Mouse (Mus musculus) urinary bladder, postnatal 10 days (tissue): ENCODE measurements around the gene Hint1.
A peak's percentile ranks its signal among the peaks of the same experiment; 100 is the strongest.
"Not testable (repeated sequence)": the region's sequence is repeated elsewhere in the genome, so short reads cannot be mapped to it uniquely, and the experiment has no call there.

Experiments used
- DNase-seq: peaks from one replicate; pipeline ENCODE4 v3.0.0; 2022; ENCODE audit warnings: low spot score

The Hint1 gene

DNA sequence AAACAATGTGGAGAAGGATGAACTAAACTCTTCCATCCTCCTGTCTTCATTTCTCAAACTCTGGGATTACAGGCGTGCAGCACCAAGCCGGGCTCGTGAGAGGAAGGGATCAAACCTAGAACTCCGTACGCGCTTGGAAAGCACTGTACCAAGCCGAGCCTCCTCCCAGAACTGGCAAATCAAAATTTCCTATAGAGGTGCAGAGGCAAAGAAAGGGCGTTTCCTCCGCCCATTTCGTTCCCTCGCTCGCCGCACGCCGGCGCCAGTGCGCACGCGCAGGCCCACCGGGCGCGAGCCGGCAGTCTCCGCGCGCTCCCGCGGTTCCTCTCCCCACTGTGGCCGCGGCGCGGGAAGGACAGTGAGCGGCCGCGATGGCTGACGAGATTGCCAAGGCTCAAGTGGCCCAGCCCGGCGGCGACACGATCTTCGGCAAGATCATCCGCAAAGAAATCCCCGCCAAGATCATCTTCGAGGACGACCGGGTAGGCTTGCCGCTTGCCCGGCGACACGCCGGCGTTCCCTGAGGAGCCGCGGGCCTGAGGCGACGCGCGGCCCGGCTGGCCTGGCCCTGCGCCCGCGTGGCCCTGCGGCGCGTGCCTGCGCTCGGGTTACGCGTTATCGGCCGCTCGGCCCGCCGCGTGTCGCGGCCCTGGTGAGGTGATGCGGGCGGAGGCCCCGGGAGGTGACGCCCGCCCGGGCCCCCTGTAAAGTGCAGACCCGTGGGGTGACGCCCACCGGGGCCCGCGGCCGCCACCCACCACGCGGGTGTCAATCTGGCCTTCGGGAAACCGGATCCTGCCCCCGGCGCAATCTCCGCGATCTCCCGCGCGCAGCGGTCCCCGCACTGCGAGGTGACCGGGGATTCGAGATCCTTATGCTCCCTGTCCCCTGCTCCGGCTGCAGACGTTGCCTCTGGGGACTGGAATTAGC lies at the start of gene Hint1:
Gene Hint1, plus strand, starts transcription at position 265 of the 930 bp plus-strand sequence.
- DNase-seq = peak; percentile 59

DNA sequence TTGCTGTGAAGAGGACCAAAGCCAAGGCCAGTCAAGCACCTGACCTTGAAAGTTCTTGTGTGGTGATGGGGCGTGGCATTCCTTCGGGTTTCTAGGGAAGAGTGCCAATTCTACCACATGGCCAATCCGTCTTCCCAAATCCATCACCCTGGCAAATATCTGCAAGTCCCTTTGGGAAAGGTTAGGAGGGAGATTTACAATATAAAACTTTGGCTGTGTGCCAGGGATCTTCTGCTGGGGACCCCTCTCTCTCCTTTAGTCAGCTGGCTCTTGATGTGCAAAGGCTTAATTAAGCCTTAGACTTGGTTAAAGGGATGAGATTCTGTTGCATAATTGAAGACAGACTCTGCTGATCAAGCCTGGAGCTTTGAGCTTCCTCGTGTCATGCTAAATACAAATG lies 48.7 kb upstream of the Hint1 start:
- no peak for DNase-seq

DNA sequence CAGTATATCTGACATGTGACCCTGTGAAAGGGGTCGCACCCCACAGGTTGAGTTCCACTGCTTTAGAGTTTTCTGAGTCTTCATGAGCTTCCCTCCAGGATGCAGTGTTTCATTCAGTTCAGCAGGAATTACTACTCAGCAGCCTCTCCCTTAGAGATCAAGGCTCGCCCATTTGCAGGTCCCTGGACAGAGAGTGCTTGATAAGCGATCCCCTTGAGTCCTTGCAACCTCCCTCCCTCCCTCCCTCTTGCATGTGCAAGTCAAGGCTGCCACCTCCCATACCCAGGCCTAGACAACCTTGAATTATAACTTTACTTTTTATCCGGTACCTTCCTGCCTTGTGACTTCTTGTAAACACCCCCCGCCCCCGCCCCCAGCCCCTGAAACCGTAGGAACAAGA lies 46.7 kb upstream of the Hint1 start:
- DNase-seq = no peak

DNA sequence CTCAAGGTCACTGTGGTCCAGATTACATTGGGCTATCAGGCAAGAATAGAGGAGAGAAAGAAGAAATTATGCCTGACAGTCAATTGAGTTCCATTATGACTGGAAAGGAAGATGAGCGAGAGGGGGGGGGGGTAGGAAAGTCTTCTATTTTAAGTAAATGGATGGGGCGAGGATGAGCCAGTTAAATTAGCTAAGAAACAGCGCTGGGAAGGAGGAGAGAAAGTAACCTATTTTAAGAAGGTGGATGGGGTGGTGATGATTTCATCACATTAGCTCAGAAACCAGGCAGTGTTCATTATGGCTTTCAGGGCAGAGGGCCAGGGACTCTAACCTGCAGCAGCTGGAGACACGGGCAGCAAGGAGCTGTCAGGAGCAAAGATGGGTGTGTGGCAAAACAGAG lies 42.7 kb upstream of the Hint1 start:
- no peak for DNase-seq

DNA sequence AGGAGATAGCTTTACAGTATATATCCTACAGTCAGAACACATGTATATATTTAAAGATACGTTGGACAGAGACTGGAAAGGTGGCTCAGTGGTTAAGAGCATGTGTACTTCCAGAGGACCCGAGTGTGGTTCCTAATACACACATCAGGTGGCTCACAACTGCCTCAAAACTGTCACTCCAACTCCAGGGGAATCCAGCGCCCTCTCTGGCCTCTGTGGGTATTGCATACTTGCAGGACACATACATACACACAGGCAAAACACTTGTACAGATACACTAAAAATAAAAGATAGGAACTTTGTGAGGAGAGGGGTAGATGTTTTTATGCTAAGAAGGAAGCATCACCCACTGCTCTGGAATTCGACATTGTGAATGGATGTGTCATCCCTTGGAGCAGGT lies 40.4 kb upstream of the Hint1 start:
- no peak for DNase-seq

DNA sequence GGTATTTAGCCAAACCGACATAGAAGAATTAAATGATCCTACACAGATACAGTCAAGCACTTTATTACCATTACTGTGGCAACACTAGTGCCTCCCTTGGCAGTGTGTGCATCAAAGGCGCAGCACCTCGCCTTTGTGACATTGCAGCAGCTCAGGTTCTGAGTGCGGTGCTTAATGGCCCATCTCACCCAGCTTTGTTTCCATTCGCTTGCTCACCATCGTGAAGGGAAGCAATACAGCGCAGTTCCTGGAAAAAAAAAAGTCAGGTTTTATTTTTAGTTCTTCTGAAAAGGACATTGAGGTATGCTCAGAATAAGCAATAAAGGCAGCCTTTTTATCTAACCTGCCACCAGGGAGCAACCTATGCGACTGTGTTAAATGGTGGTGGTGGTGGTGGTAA lies 39.4 kb upstream of the Hint1 start:
- DNase-seq = no peak

DNA sequence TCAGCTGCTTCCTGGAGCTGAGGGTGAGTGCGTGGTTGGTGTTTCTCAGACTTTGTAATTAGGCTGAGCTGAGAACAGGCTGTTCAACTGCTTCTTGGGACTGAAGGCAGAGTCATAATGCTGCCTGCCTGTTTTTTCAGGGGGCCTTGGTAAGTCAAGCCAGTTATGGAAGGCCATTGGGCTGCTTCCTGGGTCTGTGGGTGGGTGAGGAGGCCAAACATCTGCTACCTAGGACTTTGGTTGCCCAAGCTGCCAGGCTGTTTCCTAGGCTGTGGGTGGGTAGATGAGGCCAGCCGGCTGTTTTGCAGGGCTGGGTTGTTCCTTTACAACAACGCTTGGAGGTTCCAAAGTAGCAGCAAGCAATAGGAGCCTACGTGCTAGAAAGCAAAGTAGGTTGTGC lies 32.4 kb upstream of the Hint1 start:
- no peak for DNase-seq

DNA sequence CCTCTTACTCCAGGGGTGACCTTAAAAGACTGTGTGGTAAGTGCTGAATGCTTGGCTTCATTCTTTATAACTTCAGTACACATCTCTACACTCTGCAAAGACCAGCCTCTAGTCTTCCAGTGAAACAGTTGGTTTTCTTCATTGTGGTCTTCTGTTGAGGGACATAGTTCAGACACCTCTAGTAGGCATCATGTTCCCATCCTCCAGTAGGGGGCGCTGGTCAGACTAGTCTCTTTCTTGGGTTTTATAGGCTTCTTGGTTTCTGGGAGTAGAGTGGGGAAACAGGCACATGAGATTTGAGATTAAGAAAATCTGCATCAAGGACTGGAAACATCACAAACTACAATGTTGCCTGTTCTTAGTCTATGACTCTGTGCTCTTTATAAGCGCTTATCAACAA lies 31.6 kb upstream of the Hint1 start:
- DNase-seq = no peak

DNA sequence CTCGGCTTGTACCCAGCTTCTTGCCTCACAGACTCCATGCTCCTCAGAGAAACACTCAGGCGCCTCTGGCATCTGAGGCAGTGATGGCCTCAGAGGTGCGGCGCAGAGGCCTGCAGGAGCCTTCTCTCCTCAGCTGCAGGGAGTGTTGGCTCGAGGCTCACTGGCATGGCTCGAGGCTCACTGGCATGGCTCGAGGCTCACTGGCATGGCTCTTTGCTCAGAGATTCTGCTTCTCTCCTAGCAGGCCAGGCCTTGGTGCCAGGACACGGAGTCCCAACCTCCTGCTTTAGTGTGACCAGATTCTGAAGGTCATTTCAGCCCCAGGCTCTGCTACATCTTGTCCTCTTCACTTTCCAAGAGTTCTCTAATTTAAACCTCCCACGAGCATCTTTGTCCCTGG lies 30.1 kb upstream of the Hint1 start:
- DNase-seq = peak; percentile 38

DNA sequence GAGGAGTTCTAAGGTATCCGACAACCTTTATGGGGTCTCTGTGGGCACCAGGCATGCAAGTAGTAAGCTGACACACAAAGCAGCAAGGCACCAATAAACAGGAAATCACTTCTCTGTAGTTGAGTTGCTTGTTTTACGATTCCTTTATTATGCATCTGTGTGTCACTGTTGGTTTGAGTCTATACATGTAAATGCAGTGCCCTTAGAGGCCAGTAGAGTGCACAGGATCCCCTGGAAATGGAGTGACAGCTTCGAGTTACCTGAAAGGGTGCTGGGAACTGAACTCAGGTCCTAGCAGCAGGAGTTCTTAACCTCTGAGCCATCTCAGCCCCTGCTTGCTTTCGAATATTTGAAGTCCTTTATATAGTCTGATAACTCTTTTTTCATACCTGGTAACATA lies 26.5 kb upstream of the Hint1 start:
- DNase-seq = no peak

DNA sequence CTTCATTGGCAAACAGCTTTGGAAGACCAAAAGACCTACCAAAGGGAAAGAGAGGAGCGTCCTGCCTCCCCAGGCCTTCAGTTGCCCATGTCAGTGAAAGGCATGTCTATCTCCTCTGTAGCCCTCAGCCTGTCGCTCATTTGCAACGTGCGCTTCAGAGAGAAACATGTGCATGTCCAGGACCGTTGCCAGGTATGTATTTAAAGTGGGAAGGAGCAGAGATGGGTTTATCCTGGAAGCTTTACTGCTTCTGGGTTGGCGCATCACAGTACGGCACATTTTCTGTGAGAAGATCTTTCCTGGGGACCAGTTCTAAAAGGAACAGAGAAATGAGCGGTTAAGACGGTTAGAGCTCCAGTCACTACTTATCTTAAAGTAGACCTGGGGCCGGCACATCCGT lies 25.3 kb upstream of the Hint1 start:
- DNase-seq = no peak

DNA sequence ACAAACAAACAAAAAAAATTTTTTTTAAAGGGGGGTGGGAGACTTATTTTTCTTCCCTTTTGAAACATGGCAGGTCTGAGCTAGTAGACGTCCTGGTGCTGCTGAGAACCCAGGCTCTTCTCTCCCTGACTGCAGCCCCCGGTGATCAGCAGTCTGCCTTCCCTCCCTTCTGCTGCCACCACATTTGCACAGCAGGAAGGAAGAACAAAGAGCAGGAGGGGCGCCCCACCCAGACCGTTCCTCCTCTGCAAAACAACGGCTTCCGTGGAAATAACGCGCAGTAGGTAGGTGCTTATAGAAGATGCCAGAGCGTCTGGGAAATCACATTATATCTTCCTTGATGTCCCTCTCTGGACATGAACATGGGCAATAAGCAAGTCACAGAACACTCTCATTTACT lies 21.8 kb upstream of the Hint1 start:
- no peak for DNase-seq

DNA sequence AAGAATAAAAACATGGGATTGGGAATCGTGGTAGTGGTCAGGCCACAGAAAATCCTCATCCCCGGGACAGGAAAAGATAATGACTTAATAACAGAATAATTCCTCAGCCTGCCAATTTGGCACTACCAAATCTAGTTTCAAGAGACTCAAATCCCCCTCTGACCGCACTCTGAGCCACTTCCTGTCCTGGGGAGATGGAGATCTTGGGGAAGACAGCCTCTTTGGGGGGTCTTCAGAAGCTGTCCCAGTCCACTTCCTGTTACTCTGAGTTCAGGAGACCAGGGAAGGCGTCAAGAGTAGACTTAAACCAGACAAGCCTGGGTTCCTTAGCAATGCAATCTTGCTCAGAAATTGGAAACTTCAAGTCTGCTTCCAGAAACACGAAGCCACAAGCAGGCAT lies 21.2 kb upstream of the Hint1 start:
- no peak for DNase-seq

DNA sequence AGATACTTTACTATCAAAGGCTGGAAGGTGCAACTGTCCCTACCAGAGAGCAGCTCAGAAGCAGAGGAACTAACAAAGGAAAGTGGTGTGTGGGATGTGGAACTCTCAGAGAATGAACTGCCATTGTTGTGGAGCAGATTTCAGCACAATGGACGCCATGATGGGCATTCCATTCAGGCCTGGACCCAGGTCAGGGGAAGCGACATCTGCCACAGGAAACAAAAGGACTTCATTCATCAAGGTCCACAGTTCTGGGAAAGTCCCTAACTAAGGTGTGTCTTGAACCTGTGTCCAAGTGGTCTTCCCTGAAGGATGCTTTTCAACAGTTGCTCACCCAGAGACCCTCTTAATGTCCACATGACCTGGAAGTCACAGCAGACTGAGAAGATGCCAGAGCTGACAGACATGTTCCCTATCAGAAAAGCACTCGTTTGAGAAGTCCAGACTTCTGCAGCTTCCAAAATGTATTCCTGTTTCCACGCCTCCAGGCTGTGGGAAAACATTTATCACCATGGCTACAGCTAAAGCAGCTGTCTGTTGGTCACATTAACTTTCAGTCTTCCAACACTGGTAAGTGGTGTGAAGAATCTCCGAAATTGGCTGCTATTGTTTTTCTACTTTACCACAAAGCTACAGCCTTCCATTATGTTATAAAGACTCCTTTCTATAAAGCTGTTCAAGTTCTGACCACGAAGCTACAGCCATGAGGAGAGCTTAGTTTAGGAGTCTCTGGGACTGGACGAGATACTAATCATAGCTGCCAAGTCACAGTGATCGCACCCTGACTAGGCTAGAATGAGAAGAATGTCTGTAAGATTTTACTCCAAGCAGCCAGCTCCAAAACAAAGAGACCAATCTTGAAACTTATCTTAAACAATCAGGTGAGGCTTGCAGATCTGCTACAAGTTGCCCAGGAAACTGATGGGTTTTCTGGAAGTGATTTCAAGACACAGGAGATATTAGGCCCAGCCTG lies 20.4 kb upstream of the Hint1 start:
- DNase-seq = no peak

DNA sequence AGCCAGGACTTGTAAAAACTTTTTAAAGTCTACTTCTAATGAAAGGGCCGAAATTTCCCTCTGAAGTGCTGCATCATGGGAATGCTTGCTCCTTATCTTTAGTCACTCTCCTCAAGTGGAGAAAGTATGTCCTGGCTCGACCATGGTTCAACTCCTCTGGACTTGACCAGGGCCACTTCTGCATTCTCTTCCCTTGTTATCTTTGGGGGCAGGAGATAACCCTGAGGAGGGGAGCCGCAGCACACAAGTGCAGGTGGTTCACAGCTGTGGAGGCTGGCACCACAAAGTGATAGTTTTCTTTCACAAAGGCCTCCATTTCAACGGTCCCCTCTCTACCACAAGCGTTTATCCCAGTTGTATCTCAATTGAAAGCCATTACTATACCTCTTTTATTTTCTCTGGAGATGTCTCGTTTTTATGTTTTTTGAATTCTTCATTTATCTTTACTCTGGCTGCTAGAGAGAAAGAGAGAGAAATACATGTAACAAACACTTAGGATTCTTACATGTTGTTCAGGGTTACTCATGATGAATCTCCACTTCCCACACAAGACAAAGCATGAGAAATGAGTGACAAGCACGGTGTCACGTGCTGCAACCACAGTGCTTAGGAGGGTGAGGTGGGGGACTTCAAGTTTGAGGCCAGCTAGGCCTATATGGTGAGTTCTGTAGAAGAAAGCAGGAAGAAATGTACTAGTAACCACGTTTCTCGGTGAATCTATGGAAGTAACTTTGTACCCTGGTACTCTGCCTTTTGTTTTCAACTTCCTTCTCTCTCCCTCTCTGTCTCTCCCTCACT lies 16.0 kb upstream of the Hint1 start:
- DNase-seq = no peak

DNA sequence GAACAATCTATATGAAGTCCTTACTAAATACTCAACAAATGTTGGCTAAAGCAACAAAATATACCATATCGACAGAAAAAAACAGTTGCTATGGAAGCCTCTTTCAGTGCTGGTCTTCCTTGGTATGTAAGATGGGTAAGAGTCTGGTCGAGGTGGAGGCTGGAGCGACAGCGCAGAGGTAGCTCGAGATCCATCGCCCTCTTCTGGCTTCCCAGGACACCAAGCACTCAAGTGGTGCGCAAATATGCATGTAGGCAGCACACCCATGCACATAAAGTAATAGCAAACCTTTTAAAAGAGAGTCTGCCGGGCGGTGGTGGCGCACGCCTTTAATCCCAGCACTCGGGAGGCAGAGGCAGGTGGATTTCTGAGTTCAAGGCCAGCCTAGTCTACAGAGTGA lies 14.5 kb upstream of the Hint1 start:
- DNase-seq = no peak

DNA sequence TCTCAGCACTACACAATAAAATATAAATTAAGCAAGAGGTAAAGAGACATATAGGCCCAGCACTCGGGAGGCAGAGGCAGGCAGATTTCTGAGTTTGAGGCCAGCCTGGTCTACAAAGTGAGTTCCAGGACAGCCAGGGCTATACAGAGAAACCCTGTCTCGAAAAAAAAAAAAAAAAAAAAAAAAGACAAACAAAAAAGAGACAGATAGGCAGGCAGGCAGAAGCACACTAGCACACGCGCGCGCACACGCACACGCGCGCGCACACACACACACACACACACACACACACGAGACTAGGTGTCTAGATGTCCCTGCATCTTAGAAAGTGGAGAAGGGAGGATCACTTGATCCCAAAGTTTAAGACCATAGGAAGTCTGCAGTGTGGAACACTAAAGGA lies 7.3 kb upstream of the Hint1 start:
- not testable (repeated sequence) for DNase-seq

DNA sequence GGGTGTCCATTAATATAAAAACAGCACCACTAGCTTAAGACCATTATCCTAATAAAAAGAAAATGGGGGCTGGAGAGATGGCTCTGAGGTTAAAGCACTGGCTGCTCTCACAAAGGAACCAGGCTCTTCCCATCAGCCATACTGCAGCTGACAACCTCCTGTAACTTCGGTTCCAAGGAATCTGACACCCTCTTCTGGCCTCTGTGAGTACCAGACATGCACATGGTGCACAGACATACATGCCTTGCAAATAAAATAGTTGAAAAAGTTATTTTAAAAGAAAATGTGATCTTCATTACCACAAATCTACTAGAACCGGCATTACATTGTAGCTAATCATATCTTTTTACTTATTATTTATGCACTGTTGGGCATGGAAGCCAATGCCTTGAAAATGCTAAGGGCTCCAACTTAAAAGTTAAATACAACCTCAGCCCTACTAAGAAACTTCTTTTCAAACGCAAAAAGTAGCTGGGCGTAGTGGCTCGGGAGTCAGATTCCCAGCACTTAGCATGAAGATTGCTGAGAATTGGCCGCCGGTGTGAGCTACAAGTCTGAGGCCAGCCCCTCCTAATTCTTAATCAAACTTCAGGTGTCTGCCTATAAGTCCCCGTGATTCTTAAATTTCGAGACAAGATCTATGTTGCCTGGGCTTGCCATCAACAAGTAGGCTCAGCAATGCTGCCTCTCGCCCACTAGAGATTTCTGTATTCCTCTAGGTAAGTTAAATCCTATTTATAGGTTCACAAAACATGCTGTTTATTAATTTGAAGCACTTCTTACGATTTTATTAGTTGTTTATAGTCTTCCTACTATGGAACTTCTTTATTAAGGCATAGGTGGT lies 6.6 kb upstream of the Hint1 start:
- no peak for DNase-seq

DNA sequence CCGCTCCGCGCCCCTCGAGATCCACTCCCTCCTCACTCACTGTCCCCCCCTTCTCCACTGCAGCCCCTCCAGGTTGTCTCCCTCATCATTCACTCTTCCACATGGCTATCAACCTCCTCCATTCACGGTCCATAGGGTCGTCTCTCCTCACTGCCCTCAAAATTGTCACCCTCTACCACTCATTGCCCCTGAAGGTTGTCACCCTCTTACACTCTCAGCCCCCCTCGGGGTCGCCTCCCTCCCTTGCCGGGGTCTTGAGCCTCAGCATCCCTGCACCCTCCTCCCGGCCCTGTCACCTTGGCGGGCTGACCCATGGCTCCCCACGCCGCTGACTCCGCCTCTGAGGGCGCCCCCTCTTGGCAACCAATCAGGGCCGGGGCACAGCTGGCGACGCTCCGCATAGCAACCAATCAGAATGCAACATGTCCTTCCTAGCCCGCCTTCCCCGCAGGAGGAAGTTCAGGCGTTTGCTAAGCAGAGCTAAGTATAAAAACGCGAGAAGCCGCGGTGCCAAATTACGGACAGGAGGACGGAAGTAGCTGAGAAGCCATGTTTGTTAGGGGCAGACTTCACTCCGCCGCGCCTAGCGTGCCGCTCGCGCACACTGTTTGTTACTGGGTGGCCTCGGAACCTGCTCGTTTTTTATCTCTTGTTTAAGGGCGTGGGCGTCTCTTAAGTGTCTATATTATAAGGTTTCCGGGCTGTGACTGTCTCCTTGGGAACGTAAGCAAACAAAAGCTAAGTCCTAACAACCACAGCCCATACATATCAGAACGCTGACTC lies 5.7 kb upstream of the Hint1 start, which contains the start of gene Lyrm7:
Gene Lyrm7, minus strand, starts transcription at position 661 of the 783 bp plus-strand sequence.
- DNase-seq = peak; percentile 88
